Mouse (Mus musculus) myocyte (in vitro differentiated cells): Measurements from ENCODE around the gene Inhbb.

Experiments
- E2F4 ChIP-seq: IDR thresholded peaks from one replicate; pipeline ENCODE4 v1.6.1; 2011; ENCODE audit warnings: mild to moderate bottlenecking, control low read depth, moderate library complexity; ENCODE audit not compliant: insufficient read depth
- MYOG ChIP-seq, 3 experiments: IDR thresholded peaks; one replicate each; pipeline ENCODE4 v1.6.1; 2011; ENCODE audit warnings: control low read depth in 2 of 3, low read depth in 2 of 3, mild to moderate bottlenecking in 2 of 3; ENCODE audit not compliant: insufficient read length in 2 of 3, control insufficient read depth in 1 of 3, insufficient read depth in 1 of 3
- POLR2A ChIP-seq: IDR thresholded peaks from one replicate; pipeline ENCODE4 v1.6.1; 2011; ENCODE audit warnings: low read depth, mild to moderate bottlenecking, control low read depth, moderate library complexity; ENCODE audit not compliant: insufficient read length
- TCF3 ChIP-seq: IDR thresholded peaks from one replicate; pipeline ENCODE4 v1.6.1; 2011; ENCODE audit warnings: low read depth, control low read depth; ENCODE audit not compliant: insufficient read length

GRCm38 (mm10) chr1:119457993-119458605 is 36.1 kb upstream of the Inhbb start:
- TF ChIP-seq POLR2A = no peak
- no peak for TF ChIP-seq TCF3
- TF ChIP-seq E2F4 = no peak
- no peak for TF ChIP-seq MYOG (IDR thresholded peaks at IDR 0.05; ENCODE audit: control insufficient read depth in 1 of 3, insufficient read depth in 1 of 3, insufficient read length in 2 of 3, low read depth in 2 of 3)
